Mouse (Mus musculus): ENCODE measurements at regions not wholly inside any gene's neighbourhood (a gene's known extent, or its start where the extent isn't known, plus 50 kb on each side); places are given as distances from the start of the nearest gene placed in this dataset.

DNA sequence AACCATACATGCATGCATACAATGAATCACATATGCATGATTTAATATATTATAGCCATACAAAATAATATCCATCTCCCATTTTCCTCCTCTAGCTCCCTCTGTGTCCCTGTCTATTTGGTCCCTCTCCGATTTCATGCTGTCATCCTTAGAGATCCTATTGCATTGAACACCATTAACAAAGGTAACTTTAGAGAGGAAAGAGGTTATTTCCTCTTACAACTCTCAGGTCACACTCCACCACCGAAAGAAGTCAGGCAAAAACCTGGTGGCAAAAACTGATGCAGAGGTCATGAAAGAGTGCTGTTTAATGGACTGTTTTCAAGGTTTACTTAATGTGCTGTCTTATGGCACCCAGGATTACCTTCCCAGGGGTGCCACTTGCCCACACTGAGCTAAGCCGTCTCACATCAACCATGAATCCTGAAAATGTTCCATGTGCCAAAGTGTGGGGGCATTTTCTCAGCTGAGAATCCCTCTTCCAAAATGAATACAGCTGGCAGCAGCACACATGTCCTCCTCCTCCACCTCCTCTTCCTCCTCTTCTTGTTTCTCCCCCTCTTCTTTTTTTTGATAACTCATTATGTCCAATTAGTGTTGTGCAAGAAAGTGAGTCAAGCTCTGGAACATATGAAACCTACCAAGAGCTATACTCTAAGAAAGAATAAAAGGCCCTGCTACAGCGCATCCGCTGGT lies 212.4 kb downstream of the Efhb start:
- no peak for DNase-seq (ENCODE audit: low spot score)

DNA sequence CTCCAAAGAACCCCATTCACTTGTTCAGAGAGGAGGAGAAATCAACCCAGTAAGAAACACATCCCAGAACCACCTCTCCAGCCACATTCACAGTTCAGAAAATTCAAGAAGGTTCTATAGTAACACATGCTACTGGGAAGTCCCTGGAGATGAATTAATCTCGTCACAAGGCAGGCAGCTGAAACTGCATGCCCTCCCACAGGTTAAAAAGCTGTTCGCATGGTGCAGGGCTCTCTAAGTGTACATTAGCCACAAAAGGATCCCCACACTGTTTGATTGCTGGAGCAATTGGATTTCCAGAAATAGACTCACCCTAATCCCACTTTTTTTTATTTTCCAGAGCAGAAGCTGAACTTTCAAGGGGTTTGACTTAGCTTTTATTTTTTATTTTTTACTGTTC lies 214.6 kb downstream of the Efhb start:
- no peak for DNase-seq (ENCODE audit: low spot score)

DNA sequence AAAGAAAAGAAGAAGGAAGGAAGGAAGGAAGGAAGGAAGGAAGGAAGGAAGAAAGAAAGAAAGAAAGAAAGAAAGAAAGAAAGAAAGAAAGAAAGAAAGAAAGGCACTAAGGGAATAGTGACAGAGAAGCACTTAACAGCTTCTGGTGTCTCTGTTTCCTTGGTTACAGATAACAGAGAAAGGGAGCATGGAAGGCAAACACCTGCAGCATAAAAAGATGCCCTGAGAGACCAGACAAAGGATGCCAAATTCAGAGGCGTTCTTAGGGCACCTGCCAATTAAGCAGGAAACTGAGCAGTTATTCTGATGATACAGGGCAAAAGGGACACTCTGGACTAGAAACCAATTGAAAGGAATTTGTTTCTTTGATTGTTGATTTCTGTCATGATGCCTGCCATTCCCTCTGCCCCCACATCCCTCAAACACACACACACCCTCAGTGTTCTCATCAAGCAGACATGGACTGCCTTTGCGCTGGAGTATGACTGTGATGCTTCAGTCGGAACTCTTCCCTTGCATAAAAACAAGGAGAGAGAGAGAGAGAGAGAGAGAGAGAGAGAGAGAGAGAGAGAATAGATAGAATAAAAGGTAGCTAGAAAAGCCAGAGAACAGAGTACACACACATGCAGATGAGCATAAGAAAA lies 215.4 kb downstream of the Efhb start:
- no peak for DNase-seq (ENCODE audit: low spot score)

DNA sequence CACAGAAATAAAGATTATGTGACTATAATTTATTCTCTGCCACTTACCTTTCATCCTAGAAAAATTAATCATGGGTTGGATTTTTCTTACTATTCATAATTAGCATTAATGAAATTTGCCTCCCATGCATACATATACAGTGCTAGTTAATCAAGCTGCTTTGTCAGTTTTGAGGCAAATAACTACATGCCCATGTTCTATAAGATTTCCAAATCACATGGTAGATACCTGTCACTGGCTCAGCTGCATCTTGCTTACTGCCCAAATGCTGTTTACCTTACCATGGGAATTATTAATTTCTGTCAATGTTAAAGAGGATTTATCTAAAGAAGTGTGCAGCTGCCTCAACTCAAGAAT lies 252.7 kb downstream of the Efhb start:
- DNase-seq (ENCODE audit: low spot score) = no peak

DNA sequence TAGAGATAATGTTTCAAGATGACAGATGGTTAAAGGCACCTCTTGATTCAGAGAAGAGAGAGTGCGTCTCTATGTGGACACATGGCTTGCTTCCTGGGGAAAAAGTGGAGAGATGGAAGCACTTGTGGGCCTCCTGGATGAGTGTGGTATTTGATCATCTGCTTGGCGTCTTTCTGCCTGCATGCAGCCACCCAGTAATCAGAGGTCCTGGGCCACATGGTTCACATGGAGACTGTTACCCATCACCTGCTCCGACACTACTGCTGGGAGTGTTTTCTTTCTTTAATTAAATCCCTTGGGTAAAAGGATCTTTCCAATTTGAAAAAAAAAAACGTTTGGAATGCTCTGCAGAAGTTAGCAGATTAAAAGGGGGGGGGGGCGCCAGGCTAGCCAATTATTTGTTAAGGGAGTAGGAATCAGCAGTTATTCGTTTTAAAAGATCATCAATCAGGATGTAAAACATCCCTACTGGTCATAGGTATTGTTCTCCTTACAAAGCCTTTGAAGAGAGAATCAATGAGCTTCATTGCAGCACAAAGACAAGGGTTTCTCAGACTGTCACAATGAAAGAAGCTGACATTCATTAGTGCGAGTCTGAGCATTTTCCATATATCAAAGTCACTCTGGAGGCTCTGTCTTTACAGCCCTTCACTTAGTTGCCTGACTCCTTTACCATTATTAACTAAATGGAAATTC lies 253.3 kb downstream of the Efhb start:
- DNase-seq (ENCODE audit: low spot score) = peak; percentile 21
